Mouse (Mus musculus): ENCODE measurements at regions not wholly inside any gene's neighbourhood (a gene's known extent, or its start where the extent isn't known, plus 50 kb on each side); places are given as distances from the start of the nearest gene placed in this dataset.

GRCm38 (mm10) chr15:59760490-59760889 is 255.9 kb downstream of the 4933412E24Rik start:
- no peak overlapping the region for H3K27ac ChIP-seq (ENCODE audit: low read length)
- no peaks in the 10 kb centered on the region for H3K36me3 ChIP-seq (ENCODE audit: control insufficient read depth, insufficient read depth, low read length)
- H3K4me3 ChIP-seq (ENCODE audit: low read depth, low read length): no peak overlapping the region
- WGBS: 95% methylated on average over 5 of the region's 5 CpGs
- no peak overlapping the region for H3K4me2 ChIP-seq (ENCODE audit: low read length)
- no peak overlapping the region for H3K9ac ChIP-seq (ENCODE audit: low read depth, low read length)
- no peaks in the 10 kb centered on the region for H3K27me3 ChIP-seq (ENCODE audit: control insufficient read depth, insufficient read depth, low read depth, low read length)
- no peak for ATAC-seq
- H3K4me1 ChIP-seq (ENCODE audit: control insufficient read depth, insufficient read depth, low read length): no peaks in the 10 kb centered on the region
- H3K9me3 ChIP-seq (replicated peaks; ENCODE audit: control insufficient read depth, low read length, poor library complexity, severe bottlenecking): no peaks in the 10 kb centered on the region

GRCm38 (mm10) chr15:59759566-59759965 is 256.8 kb downstream of the 4933412E24Rik start:
- Histone ChIP-seq H3K4me2 (ENCODE audit: low read length) (no peak overlapping the region), H3K27ac (ENCODE audit: low read length) (no peak overlapping the region), H3K4me3 (ENCODE audit: low read depth, low read length) (no peak overlapping the region), H3K27me3 (ENCODE audit: control insufficient read depth, insufficient read depth, low read depth, low read length) (no peaks in the 10 kb centered on the region), H3K9me3 (replicated peaks; ENCODE audit: control insufficient read depth, low read length, poor library complexity, severe bottlenecking) (no peaks in the 10 kb centered on the region), H3K36me3 (ENCODE audit: control insufficient read depth, insufficient read depth, low read length) (no peaks in the 10 kb centered on the region), H3K4me1 (ENCODE audit: control insufficient read depth, insufficient read depth, low read length) (no peaks in the 10 kb centered on the region), H3K9ac (ENCODE audit: low read depth, low read length) (no peak overlapping the region)
- no peak for ATAC-seq
- 44% methylated on average over 4 of the region's 4 CpGs for WGBS

- Histone ChIP-seq H3K4me1 (ENCODE audit: control insufficient read depth, insufficient read depth, low read length) (no peaks in the 10 kb centered on the region), H3K4me2 (ENCODE audit: low read length) (no peak overlapping the region), H3K27me3 (ENCODE audit: control insufficient read depth, insufficient read depth, low read depth, low read length) (no peaks in the 10 kb centered on the region), H3K9ac (ENCODE audit: low read depth, low read length) (no peak overlapping the region), H3K27ac (ENCODE audit: low read length) (no peak overlapping the region), H3K36me3 (ENCODE audit: control insufficient read depth, insufficient read depth, low read length) (no peaks in the 10 kb centered on the region), H3K9me3 (replicated peaks; ENCODE audit: control insufficient read depth, low read length, poor library complexity, severe bottlenecking) (no peaks in the 10 kb centered on the region), H3K4me3 (ENCODE audit: low read depth, low read length) (no peak overlapping the region)
- ATAC-seq: no peak
- WGBS: 71% methylated on average over 2 of the region's 2 CpGs
These were observed 257.4 kb downstream of the 4933412E24Rik start for GRCm38 (mm10) chr15:59758971-59759370.

GRCm38 (mm10) chr15:59756141-59756540 is 260.3 kb downstream of the 4933412E24Rik start:
- Histone ChIP-seq H3K4me3 (ENCODE audit: low read depth, low read length) (no peak overlapping the region), H3K9ac (ENCODE audit: low read depth, low read length) (no peak overlapping the region), H3K36me3 (ENCODE audit: control insufficient read depth, insufficient read depth, low read length) (no peaks in the 10 kb centered on the region), H3K27ac (ENCODE audit: low read length) (no peak overlapping the region), H3K27me3 (ENCODE audit: control insufficient read depth, insufficient read depth, low read depth, low read length) (no peaks in the 10 kb centered on the region), H3K9me3 (replicated peaks; ENCODE audit: control insufficient read depth, low read length, poor library complexity, severe bottlenecking) (no peaks in the 10 kb centered on the region), H3K4me2 (ENCODE audit: low read length) (no peak overlapping the region), H3K4me1 (ENCODE audit: control insufficient read depth, insufficient read depth, low read length) (no peaks in the 10 kb centered on the region)
- ATAC-seq: no peak
- 77% methylated on average over 6 of the region's 6 CpGs for WGBS

GRCm38 (mm10) chr15:59754906-59755305 is 261.5 kb downstream of the 4933412E24Rik start:
- Histone ChIP-seq H3K9me3 (replicated peaks; ENCODE audit: control insufficient read depth, low read length, poor library complexity, severe bottlenecking) (no peaks in the 10 kb centered on the region), H3K4me3 (ENCODE audit: low read depth, low read length) (no peak overlapping the region), H3K9ac (ENCODE audit: low read depth, low read length) (no peak overlapping the region), H3K36me3 (ENCODE audit: control insufficient read depth, insufficient read depth, low read length) (no peaks in the 10 kb centered on the region), H3K4me2 (ENCODE audit: low read length) (0 out of 2 replicates have a peak overlapping the region, but pooled peaks have one; percentile 7), H3K4me1 (ENCODE audit: control insufficient read depth, insufficient read depth, low read length) (no peaks in the 10 kb centered on the region), H3K27ac (ENCODE audit: low read length) (no peak overlapping the region), H3K27me3 (ENCODE audit: control insufficient read depth, insufficient read depth, low read depth, low read length) (no peaks in the 10 kb centered on the region)
- WGBS: 67% methylated on average over 13 of the region's 13 CpGs
- no peak for ATAC-seq

GRCm38 (mm10) chr15:59752277-59752676 is 264.1 kb downstream of the 4933412E24Rik start:
- H3K9me3 ChIP-seq (replicated peaks; ENCODE audit: control insufficient read depth, low read length, poor library complexity, severe bottlenecking): no peaks in the 10 kb centered on the region
- no peak overlapping the region for H3K4me3 ChIP-seq (ENCODE audit: low read depth, low read length)
- no peak overlapping the region for H3K9ac ChIP-seq (ENCODE audit: low read depth, low read length)
- ATAC-seq: no peak
- no peak overlapping the region for H3K27ac ChIP-seq (ENCODE audit: low read length)
- no peaks in the 10 kb centered on the region for H3K36me3 ChIP-seq (ENCODE audit: control insufficient read depth, insufficient read depth, low read length)
- H3K27me3 ChIP-seq (ENCODE audit: control insufficient read depth, insufficient read depth, low read depth, low read length): no peaks in the 10 kb centered on the region
- H3K4me1 ChIP-seq (ENCODE audit: control insufficient read depth, insufficient read depth, low read length): no peaks in the 10 kb centered on the region
- WGBS: 91% methylated on average over 1 of the region's 1 CpGs
- H3K4me2 ChIP-seq (ENCODE audit: low read length): no peak overlapping the region

- H3K27ac ChIP-seq (ENCODE audit: low read length): no peak overlapping the region
- H3K9me3 ChIP-seq (replicated peaks; ENCODE audit: control insufficient read depth, low read length, poor library complexity, severe bottlenecking): no peaks in the 10 kb centered on the region
- no peak for ATAC-seq
- H3K4me2 ChIP-seq (ENCODE audit: low read length): no peak overlapping the region
- H3K27me3 ChIP-seq (ENCODE audit: control insufficient read depth, insufficient read depth, low read depth, low read length): no peaks in the 10 kb centered on the region
- WGBS: 62% methylated on average over 9 of the region's 9 CpGs
- H3K9ac ChIP-seq (ENCODE audit: low read depth, low read length): no peak overlapping the region
- no peaks in the 10 kb centered on the region for H3K4me1 ChIP-seq (ENCODE audit: control insufficient read depth, insufficient read depth, low read length)
- no peak overlapping the region for H3K4me3 ChIP-seq (ENCODE audit: low read depth, low read length)
- no peaks in the 10 kb centered on the region for H3K36me3 ChIP-seq (ENCODE audit: control insufficient read depth, insufficient read depth, low read length)
These were observed 270.1 kb downstream of the 4933412E24Rik start for GRCm38 (mm10) chr15:59746290-59746689.

GRCm38 (mm10) chr15:59744411-59744931 is 271.9 kb downstream of the 4933412E24Rik start:
- Histone ChIP-seq H3K27me3 (ENCODE audit: control insufficient read depth, insufficient read depth, low read depth, low read length) (no peaks in the 10 kb centered on the region), H3K9ac (ENCODE audit: low read depth, low read length) (no peak overlapping the region), H3K4me3 (ENCODE audit: low read depth, low read length) (no peak overlapping the region), H3K36me3 (ENCODE audit: control insufficient read depth, insufficient read depth, low read length) (no peaks in the 10 kb centered on the region), H3K4me1 (ENCODE audit: control insufficient read depth, insufficient read depth, low read length) (no peaks in the 10 kb centered on the region), H3K9me3 (replicated peaks; ENCODE audit: control insufficient read depth, low read length, poor library complexity, severe bottlenecking) (no peaks in the 10 kb centered on the region), H3K4me2 (ENCODE audit: low read length) (no peak overlapping the region), H3K27ac (ENCODE audit: low read length) (no peak overlapping the region)
- WGBS: 68% methylated on average over 5 of the region's 5 CpGs
- ATAC-seq: no peak

- H3K9me3 ChIP-seq (replicated peaks; ENCODE audit: control insufficient read depth, low read length, poor library complexity, severe bottlenecking): no peaks in the 10 kb centered on the region
- no peak overlapping the region for H3K27ac ChIP-seq (ENCODE audit: low read length)
- no peak overlapping the region for H3K4me2 ChIP-seq (ENCODE audit: low read length)
- no peaks in the 10 kb centered on the region for H3K27me3 ChIP-seq (ENCODE audit: control insufficient read depth, insufficient read depth, low read depth, low read length)
- H3K4me3 ChIP-seq (ENCODE audit: low read depth, low read length): no peak overlapping the region
- WGBS: 87% methylated on average over 5 of the region's 5 CpGs
- H3K9ac ChIP-seq (ENCODE audit: low read depth, low read length): no peak overlapping the region
- no peak for ATAC-seq
- no peaks in the 10 kb centered on the region for H3K36me3 ChIP-seq (ENCODE audit: control insufficient read depth, insufficient read depth, low read length)
- H3K4me1 ChIP-seq (ENCODE audit: control insufficient read depth, insufficient read depth, low read length): no peaks in the 10 kb centered on the region
These were observed 277.2 kb downstream of the 4933412E24Rik start for GRCm38 (mm10) chr15:59739197-59739596.
